Mouse (Mus musculus): ENCODE results near the gene Shmt2.

Shmt2 gene

DNA sequence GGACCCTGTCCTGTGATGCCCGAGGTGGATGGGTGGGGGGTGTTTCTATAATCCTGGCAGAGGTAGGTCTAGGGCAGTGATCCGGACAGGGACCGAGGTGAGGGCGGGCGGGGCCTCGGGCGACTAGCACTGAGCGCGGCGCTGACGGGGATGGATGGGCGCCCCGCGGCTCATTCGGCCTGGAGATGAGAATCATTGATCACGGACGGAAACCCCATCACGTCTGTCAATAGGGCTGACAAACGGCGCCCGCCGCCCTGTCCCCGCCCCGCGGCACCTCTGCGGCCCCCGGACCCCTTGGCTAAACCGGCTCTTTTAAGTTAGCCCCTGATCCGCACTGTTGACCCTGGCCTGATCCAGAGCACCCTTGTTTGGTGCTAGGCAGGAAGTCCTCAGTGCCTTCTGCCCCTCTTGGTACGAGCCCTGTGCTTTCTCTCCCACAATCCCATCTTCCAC is 12.7 kb upstream of the Shmt2 start:
- in situ Hi-C loops (cut with MboI; ENCODE audit: low sequenced_read_pairs): no loop called here

DNA sequence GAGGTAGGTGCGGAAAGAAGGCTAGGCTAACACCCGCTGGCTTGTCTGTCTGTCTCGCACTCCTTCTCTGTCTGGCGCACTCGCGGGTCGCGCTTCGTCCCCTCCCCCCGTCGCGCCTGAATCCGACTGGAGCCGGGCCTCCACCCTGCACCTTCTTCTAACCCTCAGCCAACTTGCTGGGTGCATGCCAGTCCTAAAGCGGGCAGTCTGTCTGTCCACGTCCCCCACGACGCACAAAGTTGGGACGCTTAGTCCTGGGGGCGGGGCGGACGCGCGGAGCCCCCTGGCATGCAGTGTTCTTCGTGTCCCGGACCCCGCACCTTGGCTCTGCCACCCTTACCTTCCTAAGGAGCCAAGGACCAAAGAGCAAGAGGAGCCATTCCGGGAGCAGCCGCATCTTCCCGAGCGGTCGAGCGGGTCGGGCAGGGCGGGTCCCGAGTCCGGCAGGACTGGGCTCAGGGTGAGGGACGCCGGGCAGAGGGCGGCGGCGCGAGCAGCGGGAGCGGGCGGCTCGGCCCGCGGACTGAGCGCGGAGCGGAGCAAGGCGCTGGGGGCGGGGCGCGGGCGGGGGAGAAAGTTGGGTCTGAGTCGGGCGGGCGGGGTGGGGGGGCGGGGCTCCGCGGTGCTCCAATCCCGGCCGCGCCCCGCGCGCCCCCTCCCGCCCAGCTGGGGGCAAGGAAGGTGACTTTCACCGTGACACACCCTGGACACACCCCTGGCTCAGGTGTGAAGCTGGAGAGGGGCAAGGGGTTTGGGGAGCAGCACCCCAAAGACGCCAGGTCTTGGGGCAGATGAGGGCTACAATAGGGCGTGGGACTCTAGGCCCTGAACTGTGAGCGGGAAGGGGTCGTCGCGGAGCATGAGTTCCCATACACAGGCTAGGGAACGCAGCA is 12.0 kb upstream of the Shmt2 start, which contains the start of gene Nxph4:
Gene Nxph4 (minus strand): TSS at position 524 of the 893 bp plus-strand sequence.
- in situ Hi-C loops (cut with MboI; ENCODE audit: low sequenced_read_pairs): no loop called here

DNA sequence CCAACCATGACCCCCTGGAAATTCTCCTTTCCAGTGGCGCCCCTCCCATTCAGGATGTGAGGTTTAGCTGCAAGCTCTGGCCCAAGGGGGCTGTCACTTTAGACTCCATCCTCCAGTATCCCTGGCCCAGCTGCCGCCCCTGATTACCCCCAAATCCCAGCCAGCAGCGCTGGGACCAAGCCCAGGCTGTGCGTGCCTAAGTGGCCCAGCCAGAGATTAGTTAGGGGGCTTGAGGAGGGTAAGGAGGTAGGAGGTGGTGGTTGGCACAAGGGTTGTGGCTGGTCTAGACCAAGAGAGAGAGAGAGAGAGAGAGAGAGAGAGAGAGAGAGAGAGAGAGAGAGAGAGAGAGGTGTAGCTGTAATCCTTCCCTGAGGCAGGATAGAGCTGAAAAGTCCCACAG is 9.3 kb upstream of the Shmt2 start:
- in situ Hi-C loops (cut with MboI; ENCODE audit: low sequenced_read_pairs): no loop called here

DNA sequence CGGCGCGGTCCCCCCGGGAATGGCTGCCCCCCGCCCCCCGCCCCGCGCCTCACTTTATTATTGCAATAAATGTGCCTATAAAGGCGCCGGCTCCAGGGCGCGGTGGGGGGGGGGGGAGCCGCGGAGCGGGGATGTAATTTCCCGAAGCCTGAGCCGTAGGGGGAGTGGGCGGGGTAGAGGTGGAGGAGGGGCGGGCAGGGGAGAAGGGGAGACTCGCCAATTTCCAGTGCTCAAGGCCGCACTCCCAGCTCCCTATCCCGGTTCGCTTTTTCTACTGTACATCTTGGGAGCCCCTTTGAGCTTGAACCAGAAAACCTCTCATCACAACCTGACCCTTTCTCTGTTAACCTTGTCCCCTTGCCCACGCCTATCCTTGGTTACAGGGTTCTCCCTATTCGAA is 8.7 kb upstream of the Shmt2 start:
- in situ Hi-C loops (cut with MboI; ENCODE audit: low sequenced_read_pairs): no loop called here

DNA sequence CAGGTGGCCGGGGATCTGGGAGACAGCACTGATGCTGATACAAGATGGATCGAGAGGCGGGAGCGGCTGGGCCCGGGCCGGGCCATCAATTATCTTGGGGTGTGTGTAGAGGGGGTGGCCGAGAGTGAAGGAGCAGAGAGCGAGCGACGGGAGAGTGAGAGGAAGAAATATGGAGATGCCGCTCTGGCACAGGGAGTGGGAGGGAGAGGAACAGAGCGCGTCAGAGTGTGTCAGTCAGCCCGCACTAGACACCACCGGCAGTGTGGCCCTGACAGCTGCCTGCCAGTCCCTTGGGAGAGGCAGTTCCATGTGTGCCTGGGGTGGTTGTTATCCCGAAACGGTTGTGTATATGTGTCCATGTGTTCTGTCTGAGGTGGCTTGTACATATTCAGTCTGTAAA is 5.2 kb upstream of the Shmt2 start:
- in situ Hi-C loops (cut with MboI; ENCODE audit: low sequenced_read_pairs): no loop called here

DNA sequence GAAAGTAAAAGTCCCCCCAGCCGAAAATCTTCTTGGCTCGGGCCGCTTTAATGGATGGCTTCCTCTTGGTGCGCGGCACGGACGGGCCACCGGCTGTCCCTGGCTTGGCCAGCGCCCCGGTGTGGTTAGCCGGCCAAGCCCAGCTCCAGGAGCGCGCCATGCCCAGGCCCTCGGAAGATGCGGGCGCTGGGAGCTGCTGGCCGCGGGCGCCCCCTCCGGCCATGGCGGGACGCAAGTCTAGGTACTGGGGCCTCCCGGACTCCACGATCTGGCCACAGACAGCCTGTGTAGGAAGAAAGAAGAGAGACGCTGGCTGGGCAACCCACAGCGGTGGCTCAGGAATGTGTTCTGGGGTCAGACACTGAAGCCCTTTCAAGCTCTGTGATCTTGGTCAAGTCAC is 4.4 kb upstream of the Shmt2 start:
- in situ Hi-C loops (cut with MboI; ENCODE audit: low sequenced_read_pairs): no loop called here

DNA sequence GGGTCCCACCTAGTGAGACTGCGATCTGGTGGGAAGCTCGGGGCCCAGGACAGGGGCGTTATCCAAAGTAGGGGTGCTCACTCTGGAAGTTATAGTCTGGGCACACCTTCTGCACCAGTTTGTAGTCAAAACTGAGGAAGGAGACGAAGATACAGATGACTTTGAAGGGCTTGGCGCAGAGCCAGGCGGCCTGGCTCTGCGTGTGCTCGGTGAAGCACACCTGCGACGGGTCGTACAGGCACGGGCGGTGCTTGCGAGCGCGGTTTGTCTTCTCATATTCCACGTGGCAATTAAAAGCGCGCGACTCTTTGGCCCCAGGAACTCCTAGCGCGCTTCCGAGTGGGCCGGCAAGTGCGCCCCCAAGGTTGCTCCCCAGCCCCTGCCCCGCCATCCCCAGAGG is 3.8 kb upstream of the Shmt2 start:
- in situ Hi-C loops (cut with MboI; ENCODE audit: low sequenced_read_pairs): no loop called here

DNA sequence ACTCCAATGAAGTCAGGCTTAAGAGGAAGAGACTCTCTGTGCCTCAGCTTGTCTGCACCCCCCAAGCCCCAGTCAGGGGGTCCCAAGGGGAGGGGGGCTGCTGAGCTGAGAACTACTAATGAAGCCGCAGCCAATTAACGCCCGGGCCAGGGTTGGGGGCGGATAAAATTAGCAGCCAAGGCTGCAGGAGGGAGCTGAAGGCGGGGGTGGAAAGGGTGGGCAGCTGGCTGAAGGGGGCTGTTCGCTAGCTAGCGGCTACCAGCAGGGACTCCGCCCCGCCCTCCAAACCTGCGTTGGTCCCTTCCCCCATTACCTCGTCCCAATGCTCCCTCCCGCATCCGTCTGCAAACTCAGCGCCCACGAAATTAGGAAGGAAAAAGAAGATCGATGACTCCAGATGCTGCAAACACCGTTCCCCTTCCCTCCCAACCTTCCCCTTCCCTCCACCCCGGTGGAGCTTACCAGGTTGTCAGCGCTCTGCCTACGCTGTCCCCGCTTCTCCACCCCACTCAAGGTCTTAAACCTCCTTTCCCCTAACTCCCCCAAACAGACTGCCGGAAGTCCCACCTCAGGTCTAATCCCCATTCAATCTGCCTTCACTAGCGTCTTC is 2.5 kb upstream of the Shmt2 start:
- in situ Hi-C loops (cut with MboI; ENCODE audit: low sequenced_read_pairs): no loop called here

DNA sequence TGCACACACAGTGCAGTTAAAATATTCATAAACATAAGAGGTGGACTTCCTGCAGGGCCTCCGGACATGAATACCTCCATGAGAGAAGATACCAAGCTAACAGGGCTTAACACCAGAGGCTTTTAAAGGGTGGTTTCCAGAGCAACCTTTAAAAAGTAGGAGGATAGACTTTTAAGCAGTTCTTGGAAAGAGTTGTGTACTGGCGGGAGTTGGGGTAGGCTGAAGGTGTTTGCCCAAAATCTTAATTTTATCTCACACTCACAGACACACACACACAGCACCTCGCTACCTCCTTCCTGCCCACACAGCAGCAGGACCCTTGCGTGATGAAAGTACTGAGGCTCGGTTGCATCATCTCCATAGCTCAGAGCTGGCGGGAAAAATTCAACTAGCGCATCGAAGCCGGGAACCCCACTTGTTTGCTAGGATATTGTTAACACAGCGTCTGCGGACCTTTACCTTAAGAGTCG is 598 bp downstream of the Shmt2 start:
- in situ Hi-C loops (cut with MboI; ENCODE audit: low sequenced_read_pairs): no loop called here

DNA sequence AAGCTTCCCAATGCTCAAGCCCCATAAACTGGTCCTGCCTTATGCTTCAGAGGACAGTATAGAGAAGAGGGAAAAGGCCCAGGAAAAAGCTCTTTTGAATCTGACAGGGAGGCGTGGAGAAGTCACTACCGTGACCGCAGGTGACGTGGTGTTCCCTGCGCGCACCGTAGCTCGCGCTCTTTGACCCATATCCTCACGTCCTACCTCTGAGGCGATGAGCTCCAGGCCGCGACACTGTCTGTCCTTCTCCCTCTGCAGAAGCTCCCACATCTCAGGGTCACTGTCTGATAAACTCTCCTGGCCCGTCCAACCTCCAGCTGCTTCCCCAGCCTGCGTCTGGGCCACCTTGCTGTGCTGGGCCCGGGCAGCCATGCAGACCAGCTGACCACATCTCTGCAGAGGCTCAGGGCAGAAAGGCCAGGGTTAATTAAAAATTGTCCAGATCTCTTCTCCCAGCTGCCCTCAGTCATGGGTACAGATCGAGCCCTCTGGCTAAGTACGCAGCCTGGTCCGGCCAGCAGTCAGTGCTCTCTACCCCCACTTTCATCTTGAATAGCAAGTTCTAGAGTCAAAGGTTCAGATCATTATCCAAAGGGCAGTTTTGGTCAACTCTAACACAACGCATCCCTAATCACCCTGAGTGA is 1.4 kb downstream of the Shmt2 start:
- in situ Hi-C loops (cut with MboI; ENCODE audit: low sequenced_read_pairs): no loop called here

DNA sequence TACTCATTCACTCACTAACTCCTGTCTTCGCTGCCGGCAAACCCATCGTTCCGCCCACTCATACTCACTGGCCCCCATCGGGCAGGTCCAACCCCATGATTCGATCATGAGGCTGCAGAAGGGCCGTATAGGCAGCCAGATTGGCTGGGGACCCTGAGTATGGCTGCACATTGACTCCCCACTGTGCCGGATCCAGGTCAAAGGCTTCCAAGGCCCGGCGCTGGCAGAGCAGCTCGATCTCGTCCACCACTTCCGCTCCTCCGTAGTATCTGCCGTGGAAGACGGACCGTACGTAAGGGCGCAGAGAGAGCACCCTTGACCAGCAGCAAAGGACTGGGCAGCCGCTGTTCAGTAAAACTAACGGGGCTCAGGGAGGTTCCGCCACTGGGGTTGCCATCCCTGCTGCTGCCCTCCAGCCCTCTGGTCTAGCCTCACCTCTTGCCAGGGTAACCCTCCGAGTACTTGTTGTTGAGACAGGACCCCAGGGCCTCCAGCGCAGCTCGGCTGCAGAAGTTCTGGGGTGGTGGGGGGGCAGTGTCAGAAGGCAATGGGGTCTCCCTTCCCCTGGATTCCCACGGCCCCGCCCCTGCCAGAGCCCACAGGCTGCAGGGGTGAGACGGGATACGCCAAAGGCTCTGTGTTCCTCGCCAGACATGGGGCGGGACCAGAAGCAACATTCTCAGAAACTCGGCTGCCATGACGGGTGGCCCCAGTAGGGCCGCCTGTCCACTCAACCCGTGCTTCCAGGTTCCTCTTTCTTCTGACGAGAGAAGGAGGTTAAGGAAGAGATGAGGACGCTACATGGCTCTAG is 2.1 kb downstream of the Shmt2 start:
- in situ Hi-C loops (cut with MboI; ENCODE audit: low sequenced_read_pairs): no loop called here

DNA sequence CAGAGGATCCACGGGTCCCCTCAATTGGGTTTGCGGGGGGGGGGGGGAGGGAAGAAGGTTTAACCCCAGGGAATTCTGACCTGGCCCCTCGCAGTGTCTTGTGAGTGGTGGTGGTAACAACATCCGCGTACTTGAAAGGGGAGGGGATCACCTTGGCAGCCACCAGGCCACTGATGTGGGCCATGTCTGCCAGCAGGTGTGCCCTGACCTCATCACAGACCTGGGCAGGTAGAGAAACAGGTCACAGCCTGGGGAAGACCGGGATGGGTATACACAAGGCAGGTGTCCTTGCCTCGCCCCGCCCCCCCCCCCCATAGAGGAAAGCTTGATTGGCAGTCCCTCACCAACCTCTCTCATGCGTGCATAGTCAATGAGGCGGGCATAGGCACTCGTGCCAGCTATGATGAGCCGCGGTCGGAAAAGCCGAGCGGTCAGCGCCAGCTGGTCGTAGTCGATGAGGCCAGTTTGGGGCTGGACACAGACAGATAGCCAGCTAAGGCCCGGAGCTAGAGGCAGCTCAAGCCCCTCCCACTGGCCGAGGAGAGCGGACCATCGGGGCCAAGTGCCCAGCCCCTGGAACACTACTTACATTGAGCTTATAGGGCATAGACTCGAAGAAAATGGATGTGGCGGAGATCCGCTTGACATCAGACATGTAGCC is 3.1 kb downstream of the Shmt2 start:
- in situ Hi-C loops (cut with MboI; ENCODE audit: low sequenced_read_pairs): no loop called here

DNA sequence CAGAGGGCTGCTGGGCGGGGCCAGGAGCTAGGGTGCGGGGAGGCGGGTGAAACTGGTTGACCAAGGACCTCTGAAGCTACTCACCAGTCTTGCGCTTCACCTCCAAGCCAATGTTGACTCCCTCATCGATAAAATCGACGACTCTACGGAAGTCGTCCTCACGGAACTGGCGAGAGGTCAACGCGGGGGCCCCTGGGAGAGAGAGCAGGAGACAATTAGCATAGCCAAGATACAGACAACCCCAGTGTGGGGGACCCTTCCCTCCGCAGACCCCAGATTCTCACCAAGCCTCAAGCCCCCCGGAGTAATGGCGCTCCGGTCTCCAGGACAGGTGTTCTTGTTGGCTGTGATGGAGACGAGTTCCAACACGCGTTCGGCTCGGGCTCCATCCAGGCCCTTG is 4.3 kb downstream of the Shmt2 start:
- in situ Hi-C loops (cut with MboI; ENCODE audit: low sequenced_read_pairs): no loop called here

DNA sequence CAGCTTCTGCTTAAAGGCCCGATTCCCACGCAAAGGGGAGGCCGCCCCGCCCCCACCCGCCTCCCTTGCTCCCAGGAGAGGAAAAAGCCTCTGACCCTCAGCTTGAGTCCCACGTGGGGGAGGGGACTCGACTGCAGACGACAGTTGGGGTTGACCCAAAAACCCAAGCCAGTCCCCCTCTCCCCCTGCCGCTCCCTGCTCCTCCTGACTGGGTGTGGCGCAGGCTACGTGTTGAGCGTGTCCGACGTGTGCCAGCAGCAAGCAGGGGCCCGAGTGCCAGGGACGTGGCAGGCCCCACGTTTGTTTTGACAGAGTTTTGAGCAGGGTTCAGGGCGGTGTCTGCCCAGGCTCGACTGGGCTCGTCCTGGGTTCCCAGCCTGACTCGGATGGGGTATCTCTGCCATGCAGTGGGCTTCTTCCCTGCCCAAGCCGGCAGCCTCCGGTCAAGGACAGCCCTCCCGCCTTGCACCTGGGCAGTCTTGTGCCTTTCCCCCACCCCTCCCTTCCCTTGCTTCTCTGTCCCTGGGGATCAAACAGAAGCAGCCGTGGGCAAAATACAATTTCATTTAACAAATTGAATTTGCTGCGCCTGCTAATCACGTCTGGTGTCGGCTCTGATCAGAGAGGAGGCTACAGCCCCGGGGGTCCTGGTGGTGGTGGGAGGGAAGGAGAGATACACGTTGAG is 5.5 kb downstream of the Shmt2 start:
- in situ Hi-C loops (cut with MboI; ENCODE audit: low sequenced_read_pairs): no loop called here

DNA sequence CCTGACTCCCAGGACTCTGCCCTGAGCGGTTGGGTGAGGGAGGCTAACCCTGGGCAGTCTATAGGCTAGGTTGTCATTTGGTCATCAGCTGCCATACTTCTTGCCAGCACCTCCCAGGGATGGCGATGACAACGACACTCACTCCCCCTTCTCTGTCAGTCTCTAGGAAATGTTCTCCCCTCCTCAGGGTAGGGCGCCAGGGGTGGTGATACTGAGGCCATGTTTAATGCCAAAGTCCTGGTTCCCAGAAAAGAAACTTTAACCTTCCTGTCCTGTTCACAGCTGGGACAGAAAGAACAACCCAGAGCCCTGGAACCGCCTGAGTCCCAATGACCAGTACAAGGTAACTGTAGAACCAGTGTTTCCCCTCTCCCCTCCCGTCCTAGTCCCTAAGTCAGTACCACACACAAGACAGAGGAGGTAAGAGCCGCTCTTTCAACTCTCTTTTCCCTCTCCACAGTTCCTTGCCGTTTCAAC is 6.2 kb downstream of the Shmt2 start:
- in situ Hi-C loops (cut with MboI; ENCODE audit: low sequenced_read_pairs): no loop called here

DNA sequence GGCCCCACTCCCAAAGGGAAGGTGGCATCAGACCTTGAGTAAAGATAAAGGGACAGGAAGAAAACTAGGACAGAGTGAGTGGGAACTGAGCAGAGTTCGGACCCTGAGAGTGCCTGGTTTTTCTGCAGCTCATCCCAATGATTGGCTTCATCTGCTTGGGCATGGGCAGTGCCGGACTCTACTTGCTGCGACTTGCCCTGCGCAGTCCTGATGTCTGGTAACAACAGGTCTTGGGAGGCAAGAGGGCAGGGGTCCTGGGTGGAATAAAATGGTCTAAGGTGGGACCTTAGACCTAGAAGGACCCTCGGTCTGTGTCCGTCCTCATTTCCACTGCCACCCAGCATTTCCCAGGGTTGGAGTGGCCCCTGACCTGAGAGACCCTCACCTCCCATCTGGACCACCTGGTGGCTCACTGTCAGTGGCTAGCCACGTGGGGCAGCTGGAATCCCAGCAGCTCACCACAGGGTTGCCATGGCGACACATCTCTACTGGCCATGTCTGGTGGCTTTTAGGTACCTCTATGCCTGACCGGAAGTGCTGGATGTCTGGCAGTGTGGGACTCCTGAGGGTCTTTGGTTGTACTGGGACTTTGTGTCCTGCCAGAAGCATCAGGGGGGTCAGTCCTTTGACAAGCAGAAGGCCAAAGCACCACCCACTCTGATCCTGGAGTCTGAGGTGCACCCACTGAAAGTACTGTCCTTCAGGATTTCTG is 6.8 kb downstream of the Shmt2 start:
- in situ Hi-C loops (cut with MboI; ENCODE audit: low sequenced_read_pairs): no loop called here

DNA sequence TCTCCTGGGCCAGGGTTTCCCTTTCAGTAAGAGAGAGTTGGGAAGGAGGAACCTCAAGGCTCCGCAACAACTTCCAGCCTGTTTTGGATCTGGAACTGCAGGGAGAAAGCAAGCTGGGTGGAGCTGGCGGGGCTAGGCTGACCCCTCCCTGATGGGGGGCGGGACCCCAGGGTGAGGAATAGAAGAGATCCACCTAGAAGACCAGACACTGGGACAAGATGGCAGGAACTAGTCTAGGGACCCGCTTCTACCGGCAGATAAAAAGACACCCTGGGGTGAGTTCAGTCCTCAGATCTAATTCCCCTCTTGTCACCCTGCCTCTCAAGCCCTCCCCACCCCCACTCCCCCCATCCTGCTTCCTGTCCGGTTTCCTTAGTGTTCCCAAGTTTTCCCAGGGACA is 7.5 kb downstream of the Shmt2 start, which contains the start of gene Ndufa4l2:
Gene Ndufa4l2 (plus strand): TSS at position 204 of the 400 bp plus-strand sequence.
- in situ Hi-C loops (cut with MboI; ENCODE audit: low sequenced_read_pairs): no loop called here

DNA sequence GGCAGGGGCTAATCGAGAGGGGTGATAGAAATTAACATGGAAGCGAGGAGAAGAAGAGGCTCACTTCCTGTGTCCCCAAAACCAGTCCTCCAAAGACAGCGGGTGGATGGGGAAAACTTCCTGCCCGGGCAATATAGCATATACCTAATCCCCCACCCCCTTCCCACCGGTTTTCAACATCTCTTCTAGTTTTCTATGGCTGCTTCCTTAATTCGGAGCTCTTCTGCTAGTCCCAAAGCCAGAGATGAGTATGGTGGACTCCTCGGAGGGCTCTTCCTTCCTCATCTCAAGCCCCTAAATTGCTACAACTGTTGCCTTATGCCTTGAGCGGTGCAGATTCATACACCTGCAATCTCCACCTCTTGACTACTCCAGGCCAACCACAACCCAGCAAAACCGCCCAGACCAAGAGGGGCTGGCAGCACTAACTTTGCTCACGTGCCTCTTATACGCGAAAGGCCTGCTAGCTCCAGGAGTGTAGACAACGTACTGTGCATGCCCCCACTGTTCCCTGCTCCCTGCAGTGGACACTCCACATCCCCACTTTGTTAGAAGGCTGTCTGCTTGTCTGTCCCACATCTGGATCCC is 8.0 kb downstream of the Shmt2 start:
- in situ Hi-C loops (cut with MboI; ENCODE audit: low sequenced_read_pairs): no loop called here

All from CH12F3 (cell line).